Mouse (Mus musculus) CH12.LX (cell line): ENCODE measurements at regions not wholly inside any gene's neighbourhood (a gene's known extent, or its start where the extent isn't known, plus 50 kb on each side); places are given as distances from the start of the nearest gene placed in this dataset.

ENCODE experiments used
- DNase-seq: peaks from one replicate; pipeline ENCODE4 v3.0.0-alpha.2; 2013; ENCODE audit errors: extremely low read depth
- H3K27ac ChIP-seq: 2 replicates; pipeline ENCODE4 v1.5.1; 2012; ENCODE audit warnings: low read depth, mild to moderate bottlenecking, control low read depth, moderate library complexity; ENCODE audit not compliant: insufficient read depth
- H3K27me3 ChIP-seq: replicated peaks from 2 replicates; pipeline ENCODE3; 2012; ENCODE audit warnings: inconsistent platforms
- H3K36me3 ChIP-seq, 2 experiments: replicated peaks in 1 of 2; 2 replicates each; pipeline versions ENCODE3 to v1.6.1; 2012; ENCODE audit warnings: inconsistent platforms in 1 of 2, low read length in 1 of 2, mild to moderate bottlenecking in 1 of 2, mixed read lengths in 1 of 2, moderate library complexity in 1 of 2; ENCODE audit not compliant: control insufficient read depth in 1 of 2, insufficient read depth in 1 of 2
- H3K4me1 ChIP-seq, 2 experiments: 2 replicates each; pipeline ENCODE4 v1.6.1; 2012; ENCODE audit warnings: inconsistent platforms in 1 of 2, moderate library complexity in 1 of 2; ENCODE audit not compliant: insufficient read depth in 2 of 2, control insufficient read depth in 1 of 2
- H3K4me2 ChIP-seq: 2 replicates; pipeline ENCODE4 v1.6.1; 2012; ENCODE audit warnings: low read depth, mild to moderate bottlenecking, control low read depth; ENCODE audit not compliant: poor library complexity, insufficient read depth, severe bottlenecking
- H3K4me3 ChIP-seq, 3 experiments: fragments of 150-350 bp in 1 of 3; sonication (generic) in 1 of 3; replicated peaks in 1 of 3; 2 replicates each; pipeline versions ENCODE3 to v1.5.1; 2011 to 2012; ENCODE audit warnings: low read depth in 2 of 3, low read length in 2 of 3, mild to moderate bottlenecking in 2 of 3, moderate library complexity in 2 of 3, control low read depth in 1 of 3, improper control_type of control experiment in 1 of 3, inconsistent platforms in 1 of 3, mixed read lengths in 1 of 3; ENCODE audit not compliant: poor library complexity in 1 of 3
- H3K79me2 ChIP-seq: replicated peaks from 2 replicates; pipeline ENCODE4 v1.6.1; 2012; ENCODE audit warnings: mild to moderate bottlenecking, moderate library complexity; ENCODE audit not compliant: control insufficient read depth, poor library complexity, insufficient read depth, severe bottlenecking; ENCODE audit errors: extremely low read depth
- H3K9ac ChIP-seq: 2 replicates; pipeline ENCODE4 v1.6.1; 2012; ENCODE audit warnings: low read depth, mild to moderate bottlenecking, control low read depth, moderate library complexity; ENCODE audit not compliant: insufficient read depth
- H3K9me3 ChIP-seq: replicated peaks from 2 replicates; pipeline ENCODE3; 2012; ENCODE audit warnings: low read length, inconsistent platforms, mixed read lengths
- BHLHE40 ChIP-seq: IDR thresholded peaks from 2 replicates; pipeline ENCODE4 v1.6.1; 2011; ENCODE audit warnings: mild to moderate bottlenecking, low read depth, low read length, improper control_type of control experiment
- ELF1 ChIP-seq: IDR thresholded peaks from 2 replicates; pipeline ENCODE4 v1.6.1; 2014; ENCODE audit warnings: low read depth, mild to moderate bottlenecking, inconsistent platforms, low read length, improper control_type of control experiment
- GABPA ChIP-seq: IDR thresholded peaks from 2 replicates; pipeline ENCODE4 v1.6.1; 2012; ENCODE audit warnings: low read depth, low read length, improper control_type of control experiment, inconsistent platforms; ENCODE audit not compliant: insufficient replicate concordance
- IRF4 ChIP-seq: IDR thresholded peaks from 2 replicates; pipeline ENCODE4 v1.6.1; 2014; ENCODE audit warnings: low read depth, mild to moderate bottlenecking, inconsistent platforms, low read length, improper control_type of control experiment
- JUND ChIP-seq: conservative IDR thresholded peaks from 2 replicates; pipeline ENCODE4 v1.6.1; 2011; ENCODE audit warnings: low read depth, low read length, improper control_type of control experiment
- KAT2A ChIP-seq: IDR thresholded peaks from 2 replicates; pipeline ENCODE4 v1.6.1; 2012; ENCODE audit warnings: low read length, improper control_type of control experiment, inconsistent platforms; ENCODE audit not compliant: insufficient replicate concordance
- MAX ChIP-seq: IDR thresholded peaks from 2 replicates; pipeline ENCODE4 v1.6.1; 2011; ENCODE audit warnings: low read length, improper control_type of control experiment
- MAZ ChIP-seq: IDR thresholded peaks from 2 replicates; pipeline ENCODE4 v1.6.1; 2012; ENCODE audit warnings: low read depth, mild to moderate bottlenecking, inconsistent platforms, low read length, improper control_type of control experiment, moderate library complexity
- MEF2A ChIP-seq: IDR thresholded peaks from 2 replicates; pipeline ENCODE4 v1.6.1; 2014; ENCODE audit warnings: low read depth, mild to moderate bottlenecking, inconsistent platforms, low read length, improper control_type of control experiment, borderline replicate concordance
- MXI1 ChIP-seq: IDR thresholded peaks from 2 replicates; pipeline ENCODE4 v1.6.1; 2011; ENCODE audit warnings: mild to moderate bottlenecking, low read depth, low read length, improper control_type of control experiment
- MYC ChIP-seq: IDR thresholded peaks from 2 replicates; pipeline ENCODE4 v1.6.1; 2011; ENCODE audit warnings: low read depth, mild to moderate bottlenecking, improper control_type of control experiment, low read length
- NRF1 ChIP-seq: IDR thresholded peaks from 2 replicates; pipeline ENCODE4 v1.6.1; 2014; ENCODE audit warnings: low read depth, mild to moderate bottlenecking, inconsistent platforms, low read length, improper control_type of control experiment, moderate library complexity
- PAX5 ChIP-seq: IDR thresholded peaks from 2 replicates; pipeline ENCODE4 v1.6.1; 2012; ENCODE audit warnings: low read length, inconsistent platforms, mixed read lengths
- POLR2AphosphoS2 ChIP-seq: IDR thresholded peaks from 2 replicates; pipeline ENCODE4 v1.6.1; 2011; ENCODE audit warnings: low read depth, low read length, improper control_type of control experiment
- SMC3 ChIP-seq: IDR thresholded peaks from 2 replicates; pipeline ENCODE4 v1.6.1; 2011; ENCODE audit warnings: low read depth, low read length, improper control_type of control experiment
- TBP ChIP-seq: conservative IDR thresholded peaks from 2 replicates; pipeline ENCODE4 v1.6.1; 2011; ENCODE audit warnings: low read depth, low read length, improper control_type of control experiment
- UBTF ChIP-seq: IDR thresholded peaks from 2 replicates; pipeline ENCODE4 v1.6.1; 2012; ENCODE audit warnings: low read depth, mild to moderate bottlenecking, inconsistent platforms, low read length, improper control_type of control experiment, moderate library complexity
- USF1 ChIP-seq: IDR thresholded peaks from 2 replicates; pipeline ENCODE4 v1.6.1; 2014; ENCODE audit warnings: low read depth, mild to moderate bottlenecking, inconsistent platforms, low read length, improper control_type of control experiment
- USF2 ChIP-seq: conservative IDR thresholded peaks from 2 replicates; pipeline ENCODE4 v1.6.1; 2011; ENCODE audit warnings: low read depth, low read length, improper control_type of control experiment
- ZC3H11A ChIP-seq: IDR thresholded peaks from 2 replicates; pipeline ENCODE4 v1.6.1; 2012; ENCODE audit warnings: low read depth, mild to moderate bottlenecking, inconsistent platforms, low read length, improper control_type of control experiment
- ZKSCAN1 ChIP-seq: IDR thresholded peaks from 2 replicates; pipeline ENCODE4 v1.6.1; 2012; ENCODE audit warnings: low read depth, inconsistent platforms, low read length, improper control_type of control experiment, borderline replicate concordance
- ZNF384 ChIP-seq: IDR thresholded peaks from 2 replicates; pipeline ENCODE4 v1.6.1; 2012; ENCODE audit warnings: low read depth, low read length, improper control_type of control experiment, inconsistent platforms
- dilution Hi-C: fragments of 300-500 bp; cut with MboI; formaldehyde crosslinking; loops from 2 replicates; pipeline ENCODE4 v1.14.3; 2020; ENCODE audit warnings: low sequenced_read_pairs; ENCODE audit not compliant: extremely low pct_unique_long_range_greater_than_20kb, extremely low pct_ligation_motif_present
- in situ Hi-C: fragments of 300-500 bp; cut with MboI; formaldehyde crosslinking; loops from 3 replicates; pipeline ENCODE4 v1.14.3; 2019; ENCODE audit warnings: low sequenced_read_pairs, low pct_ligation_motif_present, low pct_unique_long_range_greater_than_20kb, mixed read lengths

DNA sequence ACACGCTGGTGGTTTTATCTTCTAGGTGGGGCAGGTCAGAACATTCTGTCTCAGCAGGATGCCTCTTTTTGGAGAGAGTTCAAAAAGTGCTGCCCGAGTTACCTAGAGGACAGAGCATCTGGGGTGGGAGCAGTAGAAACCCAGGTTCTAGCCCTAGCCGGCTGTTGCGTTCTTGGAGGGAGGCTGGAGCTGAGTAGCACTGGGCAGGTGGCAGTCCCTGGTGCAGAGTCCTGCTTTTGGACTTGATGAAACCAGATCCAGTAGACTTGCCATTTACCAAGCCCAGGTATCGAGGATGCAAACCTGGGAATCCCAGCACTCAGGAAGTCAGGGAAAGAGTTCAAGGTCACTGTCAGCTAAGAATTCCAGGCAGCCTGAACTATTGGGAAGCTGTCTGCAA, 110.3 kb upstream of the Atp1a1 start:
- no peaks in the 10 kb centered on the region for H3K27me3 ChIP-seq
- TF ChIP-seq BHLHE40 (no peak), MYC (no peak)
- H3K36me3 ChIP-seq: no peaks in the 10 kb centered on the region
- dilution Hi-C loops (no loop called here), in situ Hi-C loops (no loop called here)
- DNase-seq: no peak
- H3K4me3 ChIP-seq: no peak overlapping the region
- no peak overlapping the region for H3K9ac ChIP-seq
- H3K79me2 ChIP-seq: no peaks in the 10 kb centered on the region
- H3K4me1 ChIP-seq: peaks cover 0 to 10% of the 10 kb centered on the region in 2 experiments; a peak in 2 of 4 replicates
- H3K9me3 ChIP-seq: no peaks in the 10 kb centered on the region
- H3K4me2 ChIP-seq: no peak overlapping the region
- H3K27ac ChIP-seq: no peak overlapping the region

DNA sequence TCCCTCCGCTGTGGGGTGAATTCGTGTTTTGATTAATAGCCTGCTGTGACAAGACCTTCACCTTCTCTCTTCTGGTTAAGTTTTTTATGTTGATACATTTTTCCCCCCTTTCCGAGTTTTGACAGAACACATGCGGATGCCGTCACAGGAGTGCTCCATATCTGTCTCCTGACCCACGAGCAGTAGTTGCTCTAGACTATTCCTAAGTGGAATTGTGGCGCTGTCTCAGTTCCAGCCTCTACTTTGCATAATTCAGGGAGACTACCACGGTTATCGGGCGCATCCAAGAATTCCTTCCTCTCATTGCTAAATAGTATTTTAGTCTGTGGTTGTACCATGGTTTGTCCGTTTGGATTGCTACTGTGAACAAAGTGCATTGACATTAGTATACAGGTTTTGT, 109.2 kb upstream of the Atp1a1 start:
- dilution Hi-C loops (no loop called here), in situ Hi-C loops (no loop called here)
- H3K4me3 ChIP-seq: no peak overlapping the region
- H3K79me2 ChIP-seq: no peaks in the 10 kb centered on the region
- H3K9me3 ChIP-seq: no peaks in the 10 kb centered on the region
- H3K27me3 ChIP-seq: no peaks in the 10 kb centered on the region
- TF ChIP-seq ZKSCAN1 (no peak), USF2 (no peak), ZC3H11A (no peak), JUND (no peak), NRF1 (no peak), IRF4 (no peak), MAZ (no peak), POLR2AphosphoS2 (no peak), PAX5 (no peak), MAX (no peak), ZNF384 (no peak), UBTF (no peak), MEF2A (no peak)
- TF ChIP-seq, all 38 proteins: peak for 0
- Histone ChIP-seq H3K36me3 (no peaks in the 10 kb centered on the region), H3K27ac (no peak overlapping the region), H3K4me2 (no peak overlapping the region), H3K4me1 (peaks cover 0 to 10% of the 10 kb centered on the region in 2 experiments; a peak in 2 of 4 replicates), H3K9ac (no peak overlapping the region)
- DNase-seq: no peak

DNA sequence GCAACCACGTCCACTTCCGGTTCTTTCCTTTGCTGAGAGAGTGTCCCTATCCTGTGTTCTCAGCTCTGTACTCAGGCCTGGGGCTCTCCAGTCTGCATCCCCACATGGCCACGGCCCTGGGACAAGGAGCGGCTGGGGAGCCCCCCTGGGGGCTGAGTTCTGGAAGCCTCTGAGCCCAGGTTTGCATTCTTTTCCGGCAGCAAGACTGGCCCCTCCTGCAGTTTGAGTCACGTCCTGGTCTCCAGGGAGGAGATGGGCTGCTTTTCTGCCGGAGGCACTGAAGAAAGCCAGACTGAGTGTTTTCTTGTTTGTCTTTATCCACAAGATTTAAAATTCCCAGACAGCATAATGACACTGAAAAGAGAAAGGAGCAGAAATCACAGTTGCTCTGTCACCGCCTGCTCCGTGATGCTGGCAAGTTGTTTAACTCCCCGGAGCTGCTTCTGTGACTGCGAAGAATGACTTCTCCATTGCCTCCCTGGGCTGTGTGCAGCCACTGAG, 108.7 kb upstream of the Atp1a1 start:
- dilution Hi-C loops (no loop called here), in situ Hi-C loops (no loop called here)
- no peak overlapping the region for H3K27ac ChIP-seq
- H3K36me3 ChIP-seq: no peaks in the 10 kb centered on the region
- no peak for DNase-seq
- peaks cover 0 to 10% of the 10 kb centered on the region in 2 experiments; a peak in 2 of 4 replicates for H3K4me1 ChIP-seq
- no peak overlapping the region for H3K4me2 ChIP-seq
- H3K9me3 ChIP-seq: no peaks in the 10 kb centered on the region
- TF ChIP-seq MAZ (no peak), JUND (no peak), MXI1 (no peak), USF2 (no peak), GABPA (no peak), BHLHE40 (no peak), ELF1 (no peak), POLR2AphosphoS2 (no peak), USF1 (no peak), MEF2A (no peak), TBP (no peak), SMC3 (no peak), ZKSCAN1 (no peak), KAT2A (no peak)
- no peak overlapping the region for H3K4me3 ChIP-seq
- no peaks in the 10 kb centered on the region for H3K79me2 ChIP-seq
- no peak overlapping the region for H3K9ac ChIP-seq
- H3K27me3 ChIP-seq: no peaks in the 10 kb centered on the region
